Mouse (Mus musculus): ENCODE measurements around the gene Arntl2. TPM values are rescaled to one million over a fixed set of nuclear protein-coding genes. Genes with fewer than 3 reads are reported as not detected.

Arntl2 gene
- total and polyA plus RNA-seq, 2 experiments: 2.4 to 6.1 TPM

- H3K27me3 ChIP-seq (ENCODE audit: control insufficient read depth, insufficient read depth, low read length): no peaks in the 10 kb centered on the region
- no peak for DNase-seq (ENCODE audit: extremely low read depth, low read depth, low spot score)
- H3K4me3 ChIP-seq (ENCODE audit: insufficient read depth, low read depth, low read length): no peak overlapping the region
- no peaks in the 10 kb centered on the region for H3K36me3 ChIP-seq (ENCODE audit: control insufficient read depth, insufficient read depth, low read length)
- H3K9ac ChIP-seq (ENCODE audit: low read depth, low read length): no peak overlapping the region
- 88% methylated on average over 1 of the region's 1 CpGs for WGBS
- TF ChIP-seq CTCF (IDR thresholded peaks at IDR 0.05; ENCODE audit: low read depth, low read length): no peak
- no peak for TF ChIP-seq POLR2A (IDR thresholded peaks at IDR 0.05; ENCODE audit: extremely low read depth, insufficient read depth, low read length)
- peaks cover 22% of the 10 kb centered on the region; the same call in 1 of the 2 replicates for H3K79me2 ChIP-seq (ENCODE audit: control insufficient read depth, insufficient read depth, low read length)
- H3K27ac ChIP-seq (replicated peaks; ENCODE audit: insufficient read depth, low read depth, low read length): no peak overlapping the region
- peaks cover 8% of the 10 kb centered on the region for H3K4me1 ChIP-seq (ENCODE audit: control insufficient read depth, insufficient read depth, low read length)
These were observed 43.2 kb upstream of the Arntl2 start for GRCm38 (mm10) chr6:146752612-146753011.

- Histone ChIP-seq H3K4me3 (ENCODE audit: insufficient read depth, low read depth, low read length) (no peak overlapping the region), H3K9ac (ENCODE audit: low read depth, low read length) (no peak overlapping the region), H3K36me3 (ENCODE audit: control insufficient read depth, insufficient read depth, low read length) (peaks cover 2% of the 10 kb centered on the region; the same call in 1 of the 2 replicates), H3K79me2 (ENCODE audit: control insufficient read depth, insufficient read depth, low read length) (peaks cover 22% of the 10 kb centered on the region; the same call in 1 of the 2 replicates), H3K27me3 (ENCODE audit: control insufficient read depth, insufficient read depth, low read length) (no peaks in the 10 kb centered on the region), H3K4me1 (ENCODE audit: control insufficient read depth, insufficient read depth, low read length) (peaks cover 8% of the 10 kb centered on the region), H3K27ac (replicated peaks; ENCODE audit: insufficient read depth, low read depth, low read length) (no peak overlapping the region)
- TF ChIP-seq CTCF (IDR thresholded peaks at IDR 0.05; ENCODE audit: low read depth, low read length): no peak
- TF ChIP-seq POLR2A (IDR thresholded peaks at IDR 0.05; ENCODE audit: extremely low read depth, insufficient read depth, low read length): no peak
- 92% methylated on average over 2 of the region's 2 CpGs for WGBS
- no peak for DNase-seq (ENCODE audit: extremely low read depth, low read depth, low spot score)
These were observed 42.2 kb upstream of the Arntl2 start for GRCm38 (mm10) chr6:146753560-146754160.

- Histone ChIP-seq H3K27me3 (ENCODE audit: control insufficient read depth, insufficient read depth, low read length) (no peaks in the 10 kb centered on the region), H3K9ac (ENCODE audit: low read depth, low read length) (no peak overlapping the region), H3K27ac (replicated peaks; ENCODE audit: insufficient read depth, low read depth, low read length) (no peak overlapping the region; the same call in 1 of the 2 replicates), H3K4me1 (ENCODE audit: control insufficient read depth, insufficient read depth, low read length) (peaks cover 8% of the 10 kb centered on the region), H3K79me2 (ENCODE audit: control insufficient read depth, insufficient read depth, low read length) (peaks cover 16% of the 10 kb centered on the region; the same call in 1 of the 2 replicates), H3K4me3 (ENCODE audit: insufficient read depth, low read depth, low read length) (no peak overlapping the region), H3K36me3 (ENCODE audit: control insufficient read depth, insufficient read depth, low read length) (peaks cover 2% of the 10 kb centered on the region; the same call in 1 of the 2 replicates)
- 88% methylated on average over 2 of the region's 2 CpGs for WGBS
- no peak for DNase-seq (ENCODE audit: extremely low read depth, low read depth, low spot score)
- TF ChIP-seq POLR2A (IDR thresholded peaks at IDR 0.05; ENCODE audit: extremely low read depth, insufficient read depth, low read length) (no peak), CTCF (IDR thresholded peaks at IDR 0.05; ENCODE audit: low read depth, low read length) (no peak)
These were observed 40.7 kb upstream of the Arntl2 start for GRCm38 (mm10) chr6:146755136-146755535.

- WGBS: 98% methylated on average over 4 of the region's 4 CpGs
- peaks cover 16% of the 10 kb centered on the region; the same call in 1 of the 2 replicates for H3K79me2 ChIP-seq (ENCODE audit: control insufficient read depth, insufficient read depth, low read length)
These were observed 40.2 kb upstream of the Arntl2 start for GRCm38 (mm10) chr6:146755679-146756078.

GRCm38 (mm10) chr6:146759027-146759426 lies 36.8 kb upstream of the Arntl2 start:
- 95% methylated on average over 2 of the region's 2 CpGs for WGBS
- Histone ChIP-seq H3K79me2 (ENCODE audit: control insufficient read depth, insufficient read depth, low read length) (peaks cover 10% of the 10 kb centered on the region; the same call in 1 of the 2 replicates), H3K4me3 (ENCODE audit: insufficient read depth, low read depth, low read length) (no peak overlapping the region), H3K36me3 (ENCODE audit: control insufficient read depth, insufficient read depth, low read length) (peaks cover 4% of the 10 kb centered on the region; the same call in 1 of the 2 replicates), H3K9ac (ENCODE audit: low read depth, low read length) (no peak overlapping the region), H3K4me1 (ENCODE audit: control insufficient read depth, insufficient read depth, low read length) (peaks cover 3% of the 10 kb centered on the region), H3K27ac (replicated peaks; ENCODE audit: insufficient read depth, low read depth, low read length) (no peak overlapping the region), H3K27me3 (ENCODE audit: control insufficient read depth, insufficient read depth, low read length) (no peaks in the 10 kb centered on the region)
- no peak for DNase-seq (ENCODE audit: extremely low read depth, low read depth, low spot score)
- no peak for TF ChIP-seq CTCF (IDR thresholded peaks at IDR 0.05; ENCODE audit: low read depth, low read length)
- no peak for TF ChIP-seq POLR2A (IDR thresholded peaks at IDR 0.05; ENCODE audit: extremely low read depth, insufficient read depth, low read length)

More at GRCm38 (mm10) chr6:146755679-146756078, 40.2 kb upstream of the Arntl2 start:
- Histone ChIP-seq H3K4me1 (ENCODE audit: control insufficient read depth, insufficient read depth, low read length) (peaks cover 7% of the 10 kb centered on the region), H3K27ac (replicated peaks; ENCODE audit: insufficient read depth, low read depth, low read length) (no peak overlapping the region), H3K27me3 (ENCODE audit: control insufficient read depth, insufficient read depth, low read length) (no peaks in the 10 kb centered on the region), H3K9ac (ENCODE audit: low read depth, low read length) (no peak overlapping the region), H3K4me3 (ENCODE audit: insufficient read depth, low read depth, low read length) (no peak overlapping the region), H3K36me3 (ENCODE audit: control insufficient read depth, insufficient read depth, low read length) (peaks cover 2% of the 10 kb centered on the region; the same call in 1 of the 2 replicates)
- no peak for DNase-seq (ENCODE audit: extremely low read depth, low read depth, low spot score)
- no peak for TF ChIP-seq POLR2A (IDR thresholded peaks at IDR 0.05; ENCODE audit: extremely low read depth, insufficient read depth, low read length)

- H3K27me3 ChIP-seq (ENCODE audit: control insufficient read depth, insufficient read depth, low read length): no peaks in the 10 kb centered on the region
- peaks cover 5% of the 10 kb centered on the region for H3K4me1 ChIP-seq (ENCODE audit: control insufficient read depth, insufficient read depth, low read length)
- peaks cover 7% of the 10 kb centered on the region; the same call in 1 of the 2 replicates for H3K79me2 ChIP-seq (ENCODE audit: control insufficient read depth, insufficient read depth, low read length)
- H3K4me3 ChIP-seq (ENCODE audit: insufficient read depth, low read depth, low read length): no peak overlapping the region
- 95% methylated on average over 2 of the region's 2 CpGs for WGBS
- H3K9ac ChIP-seq (ENCODE audit: low read depth, low read length): no peak overlapping the region
- H3K27ac ChIP-seq (replicated peaks; ENCODE audit: insufficient read depth, low read depth, low read length): no peak overlapping the region
- H3K36me3 ChIP-seq (ENCODE audit: control insufficient read depth, insufficient read depth, low read length): peaks cover 4% of the 10 kb centered on the region; the same call in 1 of the 2 replicates
- TF ChIP-seq CTCF (IDR thresholded peaks at IDR 0.05; ENCODE audit: low read depth, low read length) (no peak), POLR2A (IDR thresholded peaks at IDR 0.05; ENCODE audit: extremely low read depth, insufficient read depth, low read length) (no peak)
- no peak for DNase-seq (ENCODE audit: extremely low read depth, low read depth, low spot score)
These were observed 35.8 kb upstream of the Arntl2 start for GRCm38 (mm10) chr6:146760022-146760421.

All from liver, adult 2 months (tissue).